Mouse (Mus musculus): ENCODE measurements around the gene Cbln4. TPM values are rescaled to one million over a fixed set of nuclear protein-coding genes. Genes with fewer than 3 reads are reported as not detected.

Gene Cbln4
- 0.10 and 0.29 TPM in 2 replicates for polyA plus RNA-seq (2015; fragmentation: Nextera tagmentation; extraction: Ambion mirVana)

GRCm38 (mm10) chr2:172043235-172043610 lies at the start of gene Cbln4:
TSS of gene Cbln4 (minus strand) at chr2:172043466.
- Histone ChIP-seq H3K27ac (ENCODE audit: low read length) (no peak within 1 kb of the TSS), H3K4me2 (ENCODE audit: low read depth, low read length) (peak within 1 kb of the TSS; percentile 2), H3K36me3 (ENCODE audit: control insufficient read depth, insufficient read depth, low read length) (no peaks in the 10 kb centered on the region), H3K27me3 (replicated peaks; ENCODE audit: control insufficient read depth, insufficient read depth, low read length) (peaks cover 34% of the 10 kb centered on the region), H3K9ac (ENCODE audit: low read depth, low read length) (no peak within 1 kb of the TSS), H3K4me3 (ENCODE audit: low read length) (peak within 1 kb of the TSS; percentile 1; the same call in 1 of the 2 replicates), H3K4me1 (ENCODE audit: control insufficient read depth, insufficient read depth, low read length) (0 out of 2 replicates have a peak, but pooled peaks cover 2% of the 10 kb centered on the region), H3K9me3 (ENCODE audit: control insufficient read depth, low read length) (no peaks in the 10 kb centered on the region)
- ATAC-seq, result no peak
- WGBS, result 2% methylated on average over 23 of the region's 23 CpGs

- no peak overlapping the region for H3K4me2 ChIP-seq (ENCODE audit: low read depth, low read length)
- no peaks in the 10 kb centered on the region for H3K9me3 ChIP-seq (ENCODE audit: control insufficient read depth, low read length)
- WGBS, result 52% methylated on average over 3 of the region's 3 CpGs
Observed at GRCm38 (mm10) chr2:172078596-172078995, 35.3 kb upstream of the Cbln4 start.

GRCm38 (mm10) chr2:172076295-172076694 lies 33.0 kb upstream of the Cbln4 start:
- ATAC-seq, result no peak
- WGBS, result 87% methylated on average over 5 of the region's 5 CpGs
- H3K4me1 ChIP-seq (ENCODE audit: control insufficient read depth, insufficient read depth, low read length), result no peaks in the 10 kb centered on the region
- H3K27ac ChIP-seq (ENCODE audit: low read length), result no peak overlapping the region
- H3K27me3 ChIP-seq (replicated peaks; ENCODE audit: control insufficient read depth, insufficient read depth, low read length), result no peaks in the 10 kb centered on the region
- H3K9ac ChIP-seq (ENCODE audit: low read depth, low read length), result no peak overlapping the region
- no peak overlapping the region for H3K4me3 ChIP-seq (ENCODE audit: low read length)
- no peaks in the 10 kb centered on the region for H3K36me3 ChIP-seq (ENCODE audit: control insufficient read depth, insufficient read depth, low read length)
- H3K9me3 ChIP-seq (ENCODE audit: control insufficient read depth, low read length), result no peaks in the 10 kb centered on the region
- H3K4me2 ChIP-seq (ENCODE audit: low read depth, low read length), result no peak overlapping the region

More at GRCm38 (mm10) chr2:172078596-172078995, 35.3 kb upstream of the Cbln4 start:
- H3K4me1 ChIP-seq (ENCODE audit: control insufficient read depth, insufficient read depth, low read length), result no peaks in the 10 kb centered on the region
- no peaks in the 10 kb centered on the region for H3K36me3 ChIP-seq (ENCODE audit: control insufficient read depth, insufficient read depth, low read length)
- H3K4me3 ChIP-seq (ENCODE audit: low read length), result no peak overlapping the region
- H3K27ac ChIP-seq (ENCODE audit: low read length), result no peak overlapping the region
- no peak overlapping the region for H3K9ac ChIP-seq (ENCODE audit: low read depth, low read length)
- H3K27me3 ChIP-seq (replicated peaks; ENCODE audit: control insufficient read depth, insufficient read depth, low read length), result no peaks in the 10 kb centered on the region
- no peak for ATAC-seq

DNA sequence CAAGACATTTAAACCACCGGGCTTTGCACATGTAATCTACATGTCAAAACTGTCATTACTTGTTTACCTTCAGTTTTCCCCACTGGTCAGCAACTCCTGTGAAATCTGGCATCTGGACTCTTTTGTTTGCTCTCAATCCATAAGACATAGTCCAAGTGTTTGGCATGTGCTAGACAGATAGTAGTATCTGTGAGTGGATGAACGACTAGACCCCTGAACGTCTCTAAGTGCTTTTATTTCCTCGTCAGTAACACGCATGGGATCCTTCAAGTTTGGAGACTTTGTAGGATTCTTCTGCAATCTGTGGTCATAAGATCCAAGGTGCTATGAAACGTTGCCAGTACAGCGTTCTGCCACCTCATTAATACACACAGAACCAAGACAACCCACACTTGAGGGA lies 19.6 kb upstream of the Cbln4 start:
- H3K27ac ChIP-seq (ENCODE audit: low read length), result no peak overlapping the region
- H3K4me2 ChIP-seq (ENCODE audit: low read depth, low read length), result no peak overlapping the region
- no peaks in the 10 kb centered on the region for H3K4me1 ChIP-seq (ENCODE audit: control insufficient read depth, insufficient read depth, low read length)
- no peak overlapping the region for H3K4me3 ChIP-seq (ENCODE audit: low read length)
- no peaks in the 10 kb centered on the region for H3K27me3 ChIP-seq (replicated peaks; ENCODE audit: control insufficient read depth, insufficient read depth, low read length)
- H3K36me3 ChIP-seq (ENCODE audit: control insufficient read depth, insufficient read depth, low read length), result no peaks in the 10 kb centered on the region
- H3K9ac ChIP-seq (ENCODE audit: low read depth, low read length), result no peak overlapping the region
- 69% methylated on average over 7 of the region's 7 CpGs for WGBS
- no peak for ATAC-seq
- H3K9me3 ChIP-seq (ENCODE audit: control insufficient read depth, low read length), result no peaks in the 10 kb centered on the region

GRCm38 (mm10) chr2:172059747-172060146 lies 16.5 kb upstream of the Cbln4 start:
- no peak overlapping the region for H3K4me3 ChIP-seq (ENCODE audit: low read length)
- no peak for ATAC-seq
- H3K36me3 ChIP-seq (ENCODE audit: control insufficient read depth, insufficient read depth, low read length), result no peaks in the 10 kb centered on the region
- WGBS, result 68% methylated on average over 3 of the region's 3 CpGs
- no peaks in the 10 kb centered on the region for H3K4me1 ChIP-seq (ENCODE audit: control insufficient read depth, insufficient read depth, low read length)
- no peaks in the 10 kb centered on the region for H3K27me3 ChIP-seq (replicated peaks; ENCODE audit: control insufficient read depth, insufficient read depth, low read length)
- no peak overlapping the region for H3K9ac ChIP-seq (ENCODE audit: low read depth, low read length)
- no peak overlapping the region for H3K4me2 ChIP-seq (ENCODE audit: low read depth, low read length)
- no peaks in the 10 kb centered on the region for H3K9me3 ChIP-seq (ENCODE audit: control insufficient read depth, low read length)
- H3K27ac ChIP-seq (ENCODE audit: low read length), result no peak overlapping the region

DNA sequence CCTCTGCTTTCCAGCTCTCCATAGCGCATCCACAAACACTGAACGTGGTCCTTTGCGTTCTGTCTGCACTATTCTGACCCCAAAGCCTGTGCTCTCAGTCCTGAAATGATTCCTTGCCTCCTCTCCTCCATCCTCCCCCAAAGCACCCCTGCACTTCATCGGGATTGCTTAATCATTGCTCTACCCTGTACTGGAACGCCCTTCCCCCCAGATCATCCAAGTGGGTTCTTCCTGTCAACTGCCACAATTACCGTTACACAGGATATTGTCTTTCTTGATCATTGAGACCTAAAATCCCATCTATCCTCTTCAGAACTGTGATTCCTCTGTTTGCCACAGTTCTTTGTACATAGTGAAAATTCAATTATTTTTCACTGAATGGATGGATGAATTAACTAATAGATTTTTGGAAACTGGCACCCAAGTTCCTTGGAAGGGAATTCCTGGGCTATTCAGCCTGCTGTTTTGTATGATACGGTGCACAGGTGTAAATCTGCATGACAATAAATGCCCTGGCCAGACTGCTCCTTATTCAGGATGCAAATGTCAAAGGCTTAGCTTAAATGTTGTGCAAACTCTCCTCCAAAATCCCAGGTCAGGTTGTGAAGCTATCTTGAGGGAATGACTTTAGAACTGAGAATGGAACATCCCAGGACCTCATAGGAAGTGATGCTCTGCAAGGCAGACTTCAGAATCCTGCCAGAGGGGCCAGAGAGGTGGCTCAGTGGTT lies 15.8 kb upstream of the Cbln4 start:
- Histone ChIP-seq H3K4me2 (ENCODE audit: low read depth, low read length) (no peak overlapping the region), H3K36me3 (ENCODE audit: control insufficient read depth, insufficient read depth, low read length) (no peaks in the 10 kb centered on the region), H3K9ac (ENCODE audit: low read depth, low read length) (no peak overlapping the region), H3K4me3 (ENCODE audit: low read length) (no peak overlapping the region), H3K4me1 (ENCODE audit: control insufficient read depth, insufficient read depth, low read length) (no peaks in the 10 kb centered on the region), H3K9me3 (ENCODE audit: control insufficient read depth, low read length) (no peaks in the 10 kb centered on the region), H3K27me3 (replicated peaks; ENCODE audit: control insufficient read depth, insufficient read depth, low read length) (no peaks in the 10 kb centered on the region), H3K27ac (ENCODE audit: low read length) (no peak overlapping the region)
- WGBS, result 67% methylated on average over 7 of the region's 7 CpGs
- no peak for ATAC-seq

- WGBS, result 38% methylated on average over 7 of the region's 7 CpGs
- Histone ChIP-seq H3K27me3 (replicated peaks; ENCODE audit: control insufficient read depth, insufficient read depth, low read length) (peaks cover 33% of the 10 kb centered on the region), H3K4me3 (ENCODE audit: low read length) (no peak overlapping the region), H3K27ac (ENCODE audit: low read length) (no peak overlapping the region), H3K36me3 (ENCODE audit: control insufficient read depth, insufficient read depth, low read length) (no peaks in the 10 kb centered on the region), H3K9ac (ENCODE audit: low read depth, low read length) (no peak overlapping the region), H3K4me2 (ENCODE audit: low read depth, low read length) (no peak overlapping the region), H3K4me1 (ENCODE audit: control insufficient read depth, insufficient read depth, low read length) (0 out of 2 replicates have a peak, but pooled peaks cover 2% of the 10 kb centered on the region), H3K9me3 (ENCODE audit: control insufficient read depth, low read length) (no peaks in the 10 kb centered on the region)
- ATAC-seq, result no peak
Observed at GRCm38 (mm10) chr2:172046002-172046401, 2.7 kb upstream of the Cbln4 start.

GRCm38 (mm10) chr2:172042607-172043234 lies 545 bp downstream of the Cbln4 start:
- Histone ChIP-seq H3K9ac (ENCODE audit: low read depth, low read length) (no peak overlapping the region), H3K4me3 (ENCODE audit: low read length) (peak overlapping the region; percentile 1; the same call in 1 of the 2 replicates), H3K4me1 (ENCODE audit: control insufficient read depth, insufficient read depth, low read length) (0 out of 2 replicates have a peak, but pooled peaks cover 2% of the 10 kb centered on the region), H3K9me3 (ENCODE audit: control insufficient read depth, low read length) (no peaks in the 10 kb centered on the region), H3K36me3 (ENCODE audit: control insufficient read depth, insufficient read depth, low read length) (no peaks in the 10 kb centered on the region), H3K27ac (ENCODE audit: low read length) (no peak overlapping the region), H3K27me3 (replicated peaks; ENCODE audit: control insufficient read depth, insufficient read depth, low read length) (peaks cover 34% of the 10 kb centered on the region), H3K4me2 (ENCODE audit: low read depth, low read length) (peak overlapping the region; percentile 2)
- no peak for ATAC-seq
- WGBS, result under 1% methylated on average over 46 of the region's 46 CpGs

DNA sequence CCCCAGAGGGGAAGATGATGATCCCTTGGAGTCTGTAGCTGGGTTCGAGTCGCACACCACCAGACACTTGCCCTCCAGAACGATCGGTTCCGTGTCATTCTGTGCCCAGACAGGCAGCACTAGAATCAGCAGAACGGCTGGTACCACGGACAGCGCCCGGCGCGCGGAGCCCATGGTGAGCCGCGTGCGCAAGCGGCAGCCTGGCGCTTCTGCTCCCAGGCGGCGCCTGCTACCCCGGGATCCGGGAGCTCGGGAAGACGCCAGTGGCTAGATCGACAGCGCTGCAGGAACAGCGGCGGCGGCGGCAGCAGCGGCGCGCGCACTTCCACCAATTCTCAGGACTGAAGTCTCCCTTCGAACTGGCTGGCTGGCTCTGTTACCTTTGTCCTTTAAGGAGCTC lies 1.1 kb downstream of the Cbln4 start:
- H3K9me3 ChIP-seq (ENCODE audit: control insufficient read depth, low read length), result no peaks in the 10 kb centered on the region
- peak overlapping the region; percentile 1; the same call in 1 of the 2 replicates for H3K4me3 ChIP-seq (ENCODE audit: low read length)
- 0 out of 2 replicates have a peak, but pooled peaks cover 2% of the 10 kb centered on the region for H3K4me1 ChIP-seq (ENCODE audit: control insufficient read depth, insufficient read depth, low read length)
- peak; percentile 90 for ATAC-seq
- no peak overlapping the region for H3K27ac ChIP-seq (ENCODE audit: low read length)
- H3K36me3 ChIP-seq (ENCODE audit: control insufficient read depth, insufficient read depth, low read length), result no peaks in the 10 kb centered on the region
- peaks cover 34% of the 10 kb centered on the region for H3K27me3 ChIP-seq (replicated peaks; ENCODE audit: control insufficient read depth, insufficient read depth, low read length)
- WGBS, result under 1% methylated on average over 34 of the region's 34 CpGs
- no peak overlapping the region for H3K9ac ChIP-seq (ENCODE audit: low read depth, low read length)
- H3K4me2 ChIP-seq (ENCODE audit: low read depth, low read length), result peak overlapping the region; percentile 2; the same call in 1 of the 2 replicates
